Mouse (Mus musculus) kidney, adult 2 months (tissue): ENCODE results near the gene Mrpl1.

Experiments
- CTCF ChIP-seq: fragments of 200-500 bp; conservative IDR thresholded peaks from 2 replicates; pipeline ENCODE4 v1.5.1; 2011; ENCODE audit warnings: low read depth, mild to moderate bottlenecking, control low read depth, low read length, moderate library complexity, mixed read lengths; ENCODE audit not compliant: insufficient read depth, insufficient read length
- POLR2A ChIP-seq: fragments of 200-500 bp; IDR thresholded peaks from one replicate; pipeline ENCODE4 v1.6.1; 2011; ENCODE audit warnings: low read depth, low read length, control low read depth

GRCm38 (mm10) chr5:96183987-96184386 lies 25.3 kb upstream of the Mrpl1 start:
- TF ChIP-seq CTCF = no peak
- no peak for TF ChIP-seq POLR2A
